Mouse (Mus musculus) CH12.LX (cell line): ENCODE data around the gene Mybpc1. TPM values are rescaled to one million over a fixed set of nuclear protein-coding genes. Genes with fewer than 3 reads are reported as not detected.

ENCODE experiments used
- DNase-seq: peaks from one replicate; pipeline ENCODE4 v3.0.0-alpha.2; 2013; ENCODE audit errors: extremely low read depth
- H3K27ac ChIP-seq: 2 replicates; pipeline ENCODE4 v1.5.1; 2012; ENCODE audit warnings: low read depth, mild to moderate bottlenecking, control low read depth, moderate library complexity; ENCODE audit not compliant: insufficient read depth
- H3K27me3 ChIP-seq: replicated peaks from 2 replicates; pipeline ENCODE3; 2012; ENCODE audit warnings: inconsistent platforms
- H3K36me3 ChIP-seq, 2 experiments: replicated peaks in 1 of 2; 2 replicates each; pipeline versions ENCODE3 to v1.6.1; 2012; ENCODE audit warnings: inconsistent platforms in 1 of 2, low read length in 1 of 2, mild to moderate bottlenecking in 1 of 2, mixed read lengths in 1 of 2, moderate library complexity in 1 of 2; ENCODE audit not compliant: control insufficient read depth in 1 of 2, insufficient read depth in 1 of 2
- H3K4me1 ChIP-seq, 2 experiments: 2 replicates each; pipeline ENCODE4 v1.6.1; 2012; ENCODE audit warnings: inconsistent platforms in 1 of 2, moderate library complexity in 1 of 2; ENCODE audit not compliant: insufficient read depth in 2 of 2, control insufficient read depth in 1 of 2
- H3K4me2 ChIP-seq: 2 replicates; pipeline ENCODE4 v1.6.1; 2012; ENCODE audit warnings: low read depth, mild to moderate bottlenecking, control low read depth; ENCODE audit not compliant: poor library complexity, insufficient read depth, severe bottlenecking
- H3K4me3 ChIP-seq, 3 experiments: fragments of 150-350 bp in 1 of 3; sonication (generic) in 1 of 3; replicated peaks in 1 of 3; 2 replicates each; pipeline versions ENCODE3 to v1.5.1; 2011 to 2012; ENCODE audit warnings: low read depth in 2 of 3, low read length in 2 of 3, mild to moderate bottlenecking in 2 of 3, moderate library complexity in 2 of 3, control low read depth in 1 of 3, improper control_type of control experiment in 1 of 3, inconsistent platforms in 1 of 3, mixed read lengths in 1 of 3; ENCODE audit not compliant: poor library complexity in 1 of 3
- H3K79me2 ChIP-seq: replicated peaks from 2 replicates; pipeline ENCODE4 v1.6.1; 2012; ENCODE audit warnings: mild to moderate bottlenecking, moderate library complexity; ENCODE audit not compliant: control insufficient read depth, poor library complexity, insufficient read depth, severe bottlenecking; ENCODE audit errors: extremely low read depth
- H3K9ac ChIP-seq: 2 replicates; pipeline ENCODE4 v1.6.1; 2012; ENCODE audit warnings: low read depth, mild to moderate bottlenecking, control low read depth, moderate library complexity; ENCODE audit not compliant: insufficient read depth
- H3K9me3 ChIP-seq: replicated peaks from 2 replicates; pipeline ENCODE3; 2012; ENCODE audit warnings: low read length, inconsistent platforms, mixed read lengths
- CHD2 ChIP-seq: IDR thresholded peaks from 2 replicates; pipeline ENCODE4 v1.6.1; 2011; ENCODE audit warnings: low read length, improper control_type of control experiment
- CTCF ChIP-seq, 2 experiments: IDR thresholded peaks in 1 of 2; conservative IDR thresholded peaks in 1 of 2; 2 replicates each; pipeline ENCODE4 v1.5.1; 2011 to 2012; ENCODE audit warnings: low read depth in 2 of 2, low read length in 2 of 2, improper control_type of control experiment in 1 of 2, inconsistent platforms in 1 of 2, mild to moderate bottlenecking in 1 of 2, moderate library complexity in 1 of 2
- ELF1 ChIP-seq: IDR thresholded peaks from 2 replicates; pipeline ENCODE4 v1.6.1; 2014; ENCODE audit warnings: low read depth, mild to moderate bottlenecking, inconsistent platforms, low read length, improper control_type of control experiment
- EP300 ChIP-seq: IDR thresholded peaks from 2 replicates; pipeline ENCODE4 v1.6.1; 2011; ENCODE audit warnings: low read length, improper control_type of control experiment
- ETS1 ChIP-seq: conservative IDR thresholded peaks from 2 replicates; pipeline ENCODE4 v1.6.1; 2012; ENCODE audit warnings: low read depth, mild to moderate bottlenecking, inconsistent platforms, low read length, improper control_type of control experiment, moderate library complexity
- GABPA ChIP-seq: IDR thresholded peaks from 2 replicates; pipeline ENCODE4 v1.6.1; 2012; ENCODE audit warnings: low read depth, low read length, improper control_type of control experiment, inconsistent platforms; ENCODE audit not compliant: insufficient replicate concordance
- HCFC1 ChIP-seq: IDR thresholded peaks from 2 replicates; pipeline ENCODE4 v1.6.1; 2012; ENCODE audit warnings: low read depth, mild to moderate bottlenecking, inconsistent platforms, low read length, improper control_type of control experiment
- IRF4 ChIP-seq: IDR thresholded peaks from 2 replicates; pipeline ENCODE4 v1.6.1; 2014; ENCODE audit warnings: low read depth, mild to moderate bottlenecking, inconsistent platforms, low read length, improper control_type of control experiment
- KAT2A ChIP-seq: IDR thresholded peaks from 2 replicates; pipeline ENCODE4 v1.6.1; 2012; ENCODE audit warnings: low read length, improper control_type of control experiment, inconsistent platforms; ENCODE audit not compliant: insufficient replicate concordance
- MAFK ChIP-seq: IDR thresholded peaks from 2 replicates; pipeline ENCODE4 v1.6.1; 2011; ENCODE audit warnings: low read length, improper control_type of control experiment; ENCODE audit not compliant: insufficient replicate concordance
- MAX ChIP-seq: IDR thresholded peaks from 2 replicates; pipeline ENCODE4 v1.6.1; 2011; ENCODE audit warnings: low read length, improper control_type of control experiment
- MAZ ChIP-seq: IDR thresholded peaks from 2 replicates; pipeline ENCODE4 v1.6.1; 2012; ENCODE audit warnings: low read depth, mild to moderate bottlenecking, inconsistent platforms, low read length, improper control_type of control experiment, moderate library complexity
- MEF2A ChIP-seq: IDR thresholded peaks from 2 replicates; pipeline ENCODE4 v1.6.1; 2014; ENCODE audit warnings: low read depth, mild to moderate bottlenecking, inconsistent platforms, low read length, improper control_type of control experiment, borderline replicate concordance
- MXI1 ChIP-seq: IDR thresholded peaks from 2 replicates; pipeline ENCODE4 v1.6.1; 2011; ENCODE audit warnings: mild to moderate bottlenecking, low read depth, low read length, improper control_type of control experiment
- NELFE ChIP-seq: IDR thresholded peaks from 2 replicates; pipeline ENCODE4 v1.6.1; 2011; ENCODE audit warnings: low read depth, low read length, improper control_type of control experiment
- NRF1 ChIP-seq: IDR thresholded peaks from 2 replicates; pipeline ENCODE4 v1.6.1; 2014; ENCODE audit warnings: low read depth, mild to moderate bottlenecking, inconsistent platforms, low read length, improper control_type of control experiment, moderate library complexity
- RAD21 ChIP-seq: IDR thresholded peaks from 2 replicates; pipeline ENCODE4 v1.6.1; 2011; ENCODE audit warnings: low read depth, mild to moderate bottlenecking, low read length, improper control_type of control experiment, moderate library complexity
- RCOR1 ChIP-seq: conservative IDR thresholded peaks from 2 replicates; pipeline ENCODE4 v1.6.1; 2012; ENCODE audit warnings: low read depth, mild to moderate bottlenecking, inconsistent platforms, low read length, improper control_type of control experiment
- SIN3A ChIP-seq: IDR thresholded peaks from 2 replicates; pipeline ENCODE4 v1.6.1; 2012; ENCODE audit warnings: low read length, improper control_type of control experiment, inconsistent platforms
- SMC3 ChIP-seq: IDR thresholded peaks from 2 replicates; pipeline ENCODE4 v1.6.1; 2011; ENCODE audit warnings: low read depth, low read length, improper control_type of control experiment
- TBP ChIP-seq: conservative IDR thresholded peaks from 2 replicates; pipeline ENCODE4 v1.6.1; 2011; ENCODE audit warnings: low read depth, low read length, improper control_type of control experiment
- TCF12 ChIP-seq: IDR thresholded peaks from 2 replicates; pipeline ENCODE4 v1.6.1; 2014; ENCODE audit warnings: low read depth, mild to moderate bottlenecking, inconsistent platforms, low read length, improper control_type of control experiment
- ZKSCAN1 ChIP-seq: IDR thresholded peaks from 2 replicates; pipeline ENCODE4 v1.6.1; 2012; ENCODE audit warnings: low read depth, inconsistent platforms, low read length, improper control_type of control experiment, borderline replicate concordance
- ZNF384 ChIP-seq: IDR thresholded peaks from 2 replicates; pipeline ENCODE4 v1.6.1; 2012; ENCODE audit warnings: low read depth, low read length, improper control_type of control experiment, inconsistent platforms
- dilution Hi-C: fragments of 300-500 bp; cut with MboI; formaldehyde crosslinking; loops from 2 replicates; pipeline ENCODE4 v1.14.3; 2020; ENCODE audit warnings: low sequenced_read_pairs; ENCODE audit not compliant: extremely low pct_unique_long_range_greater_than_20kb, extremely low pct_ligation_motif_present
- in situ Hi-C: fragments of 300-500 bp; cut with MboI; formaldehyde crosslinking; loops from 3 replicates; pipeline ENCODE4 v1.14.3; 2019; ENCODE audit warnings: low sequenced_read_pairs, low pct_ligation_motif_present, low pct_unique_long_range_greater_than_20kb, mixed read lengths
- polyA plus RNA-seq: library from polyadenylated mRNA; unstranded; fragments of >175 nt; gene quantifications from 2 replicates; pipeline ENCODE4 v1.2.1, GENCODE M21; 2012; ENCODE audit warnings: low read depth; ENCODE audit not compliant: insufficient read length
- total RNA-seq, 2 experiments: library from RNA; depleted of rRNA; stranded (reverse); fragments of 300-350 nt in 1 of 2; fragments of >200 nt in 1 of 2; gene quantifications; 2 replicates each; pipeline ENCODE4 v1.2.3; 2012 to 2014

Gene Mybpc1
- total and polyA plus RNA-seq, 3 experiments, result not detected

DNA sequence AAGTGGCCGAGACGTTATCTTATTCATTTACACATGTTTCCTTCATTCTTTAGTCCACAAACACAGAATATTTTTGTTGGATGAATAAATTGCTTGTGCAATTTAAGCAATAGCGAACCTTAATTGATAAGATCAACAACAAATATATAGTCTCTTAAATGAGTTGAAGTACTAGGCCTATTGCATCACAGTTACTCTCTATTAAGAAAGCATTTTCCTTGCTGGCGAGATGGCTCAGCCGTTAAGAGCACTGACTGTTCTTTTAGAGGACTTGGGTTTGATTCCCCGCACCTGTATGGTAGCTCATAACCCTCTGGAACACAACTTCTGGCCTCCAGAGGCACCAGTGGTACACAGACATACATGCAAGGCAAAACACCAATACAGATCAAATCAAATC, 47.9 kb downstream of the Mybpc1 start:
- H3K9ac ChIP-seq, result no peak overlapping the region
- TF ChIP-seq CHD2 (no peak), NRF1 (no peak), MEF2A (no peak), ETS1 (no peak), MAX (no peak), NELFE (no peak), TBP (no peak), HCFC1 (no peak), IRF4 (no peak), GABPA (no peak), MAFK (no peak), ELF1 (no peak), EP300 (no peak), MAZ (no peak), ZNF384 (no peak), TCF12 (no peak)
- TF ChIP-seq, all 38 proteins: peak for 0
- H3K79me2 ChIP-seq, result no peaks in the 10 kb centered on the region
- no peak overlapping the region for H3K4me2 ChIP-seq
- H3K27me3 ChIP-seq, result no peaks in the 10 kb centered on the region
- H3K4me1 ChIP-seq, result no peaks in the 10 kb centered on the region
- H3K4me3 ChIP-seq, result no peak overlapping the region
- H3K36me3 ChIP-seq, result no peaks in the 10 kb centered on the region
- in situ Hi-C loops, result no loop called here
- no peaks in the 10 kb centered on the region for H3K9me3 ChIP-seq
- no peak for DNase-seq
- dilution Hi-C loops, result no loop called here
- H3K27ac ChIP-seq, result no peak overlapping the region

DNA sequence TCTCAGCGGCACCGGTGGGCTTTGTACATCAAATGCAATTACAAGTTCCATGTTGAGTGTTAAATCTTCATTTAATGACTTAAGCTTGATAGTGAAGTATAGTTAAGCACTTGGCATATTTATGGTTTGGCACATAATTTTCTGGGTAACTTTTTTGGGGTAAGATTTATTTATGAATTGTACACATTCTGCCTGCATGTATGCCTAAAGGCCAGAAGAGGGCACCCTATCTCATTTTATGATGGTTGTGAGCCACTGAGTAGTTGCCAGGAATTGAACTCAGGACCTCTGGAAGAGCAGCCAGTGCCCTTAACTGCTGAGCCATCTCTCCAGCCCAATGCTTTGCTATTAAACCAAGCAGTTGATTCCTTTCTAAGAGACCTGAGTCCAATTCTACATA, 52.2 kb downstream of the Mybpc1 start:
- Histone ChIP-seq H3K4me3 (no peak overlapping the region), H3K36me3 (no peaks in the 10 kb centered on the region), H3K4me2 (no peak overlapping the region), H3K4me1 (no peaks in the 10 kb centered on the region), H3K27me3 (no peaks in the 10 kb centered on the region), H3K79me2 (no peaks in the 10 kb centered on the region), H3K9ac (no peak overlapping the region), H3K27ac (no peak overlapping the region), H3K9me3 (no peaks in the 10 kb centered on the region)
- dilution Hi-C loops, result no loop called here
- in situ Hi-C loops, result no loop called here
- TF ChIP-seq CTCF (conservative IDR thresholded peaks at IDR 0.05 in 1 of 2, IDR thresholded peaks at IDR 0.05 in 1 of 2; ENCODE audit: low read depth in 2 of 2, low read length in 2 of 2) (peak in 1 of 2 experiments; percentile 64; a peak in 2 of 4 replicates), RCOR1 (no peak), SMC3 (peak; percentile 60), NRF1 (no peak), KAT2A (no peak), EP300 (no peak), CHD2 (no peak), RAD21 (peak; percentile 51), MXI1 (no peak), SIN3A (no peak), TCF12 (no peak), ZKSCAN1 (no peak), MAZ (no peak), MEF2A (no peak), MAX (no peak)
- DNase-seq, result peak; percentile 2
